ENCODE assay signal across 8 mouse cellular contexts in the genomic region with DNA sequence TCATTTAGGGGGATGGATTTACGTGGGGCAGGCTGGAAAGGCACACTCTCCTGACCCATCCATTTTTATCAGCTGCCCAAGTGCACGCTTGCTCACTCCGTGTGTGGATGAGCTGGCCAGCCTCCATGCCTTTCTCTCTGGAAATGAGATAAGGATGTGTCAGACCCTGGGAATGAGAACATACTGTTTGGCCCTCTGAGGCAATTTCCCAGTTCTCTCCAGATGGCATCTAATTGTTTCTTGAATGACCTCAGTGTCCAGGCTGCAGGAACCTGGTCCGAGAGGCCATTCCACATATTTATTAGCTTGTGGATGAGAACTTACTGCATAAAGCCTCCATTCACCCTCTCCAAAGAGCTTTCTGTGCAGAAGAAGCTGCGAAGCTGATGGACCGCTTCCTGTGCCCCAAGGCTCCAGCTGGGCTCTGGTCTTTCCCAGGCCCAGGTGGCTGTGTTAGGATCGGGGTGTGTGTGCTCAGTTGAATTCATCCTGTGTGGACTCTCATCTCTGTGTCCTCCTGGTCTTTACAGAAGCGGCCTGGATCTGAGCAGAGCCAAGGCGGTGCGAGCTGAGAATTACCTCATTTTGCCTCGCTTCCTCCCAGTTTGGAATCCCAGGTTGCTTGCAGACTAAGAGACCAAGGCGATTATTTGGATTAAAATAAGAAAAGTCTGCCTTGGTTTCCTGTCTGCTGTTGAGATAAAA.
DNase-seq lines count a peak whose midpoint lies in the region; ATAC-seq lines count a peak whose summit lies in the region.
"Had no signal": no experiment of that assay in that cellular context is flagged by ENCODE, and none has a peak within 500 bp of the region (broad histone marks: within the 10 kb centered on the region; RNA-seq: fewer than 3 reads in every experiment).

No protein-coding gene starts in this region.

- no peak for DNase-seq in midbrain, embryonic 11.5 days (ENCODE audit: low spot score, missing footprints)
- DNase-seq in cerebellum, adult 11 months = peak; percentile 59
- no peak for DNase-seq in limb, embryonic 10.5 days (ENCODE audit: low spot score)
- no peak for DNase-seq in B cell, adult 2 months
- DNase-seq: kidney, postnatal 36 days had no signal

- no peak for ATAC-seq in midbrain, embryonic 15.5 days (replicated peaks)
- no peak for ATAC-seq in midbrain, embryonic 11.5 days (ENCODE audit: low FRiP score)
- no peak for ATAC-seq in CD4-positive, CD25-positive, alpha-beta regulatory T cell, adult 4 months
- ATAC-seq in forebrain, embryonic 16.5 days = no peak

- WGBS in midbrain, embryonic 15.5 days = 68% methylated on average over 12 of the region's 12 CpGs
- WGBS in midbrain, embryonic 11.5 days = 83% methylated on average over 12 of the region's 12 CpGs
- WGBS in limb, embryonic 10.5 days = 72% methylated on average over 12 of the region's 12 CpGs
- 71% methylated on average over 12 of the region's 12 CpGs for WGBS in forebrain, embryonic 16.5 days

- H3K36me3 ChIP-seq in midbrain, embryonic 15.5 days (replicated peaks) = no peaks in the 10 kb centered on the region
- H3K36me3 ChIP-seq in midbrain, embryonic 11.5 days (ENCODE audit: control insufficient read depth, insufficient read depth, low read length) = no peaks in the 10 kb centered on the region
- H3K36me3 ChIP-seq in limb, embryonic 10.5 days = no peaks in the 10 kb centered on the region
- H3K36me3 ChIP-seq in forebrain, embryonic 16.5 days (ENCODE audit: control insufficient read depth, insufficient read depth) = no peaks in the 10 kb centered on the region

- no peak overlapping the region for H3K9ac ChIP-seq in midbrain, embryonic 15.5 days
- H3K9ac ChIP-seq in midbrain, embryonic 11.5 days (ENCODE audit: low read length) = no peak overlapping the region
- no peak overlapping the region for H3K9ac ChIP-seq in forebrain, embryonic 16.5 days (replicated peaks; ENCODE audit: low read depth, low read length)

- peaks cover 17% of the 10 kb centered on the region for H3K4me1 ChIP-seq in midbrain, embryonic 15.5 days
- peaks cover 18% of the 10 kb centered on the region for H3K4me1 ChIP-seq in midbrain, embryonic 11.5 days (ENCODE audit: control insufficient read depth, insufficient read depth, low read length)
- H3K4me1 ChIP-seq in limb, embryonic 10.5 days = peaks cover 43% of the 10 kb centered on the region
- peaks cover 11% of the 10 kb centered on the region for H3K4me1 ChIP-seq in forebrain, embryonic 16.5 days (replicated peaks; ENCODE audit: control insufficient read depth, insufficient read depth, low read length)

- H3K27me3 ChIP-seq in midbrain, embryonic 15.5 days (replicated peaks) = no peaks in the 10 kb centered on the region
- no peaks in the 10 kb centered on the region for H3K27me3 ChIP-seq in midbrain, embryonic 11.5 days (ENCODE audit: control insufficient read depth, insufficient read depth, low read length)
- no peaks in the 10 kb centered on the region for H3K27me3 ChIP-seq in limb, embryonic 10.5 days (ENCODE audit: low read depth, poor library complexity, severe bottlenecking)
- no peaks in the 10 kb centered on the region for H3K27me3 ChIP-seq in forebrain, embryonic 16.5 days (replicated peaks; ENCODE audit: control insufficient read depth, insufficient read depth, low read length)

- H3K4me3 ChIP-seq in midbrain, embryonic 15.5 days = no peak overlapping the region
- H3K4me3 ChIP-seq in midbrain, embryonic 11.5 days (ENCODE audit: low read depth, low read length) = no peak overlapping the region
- no peak overlapping the region for H3K4me3 ChIP-seq in limb, embryonic 10.5 days
- no peak overlapping the region for H3K4me3 ChIP-seq in forebrain, embryonic 16.5 days (replicated peaks; ENCODE audit: low read length)

- peak overlapping the region; percentile 28; the same call in 1 of the 2 replicates for H3K27ac ChIP-seq in midbrain, embryonic 15.5 days
- H3K27ac ChIP-seq in midbrain, embryonic 11.5 days (ENCODE audit: low read depth, low read length) = no peak overlapping the region
- peak overlapping the region; percentile 28; the same call in 1 of the 2 replicates for H3K27ac ChIP-seq in limb, embryonic 10.5 days
- H3K27ac ChIP-seq in forebrain, embryonic 16.5 days (ENCODE audit: low read length) = no peak overlapping the region

- H3K9me3 ChIP-seq in midbrain, embryonic 15.5 days = no peaks in the 10 kb centered on the region
- H3K9me3 ChIP-seq in midbrain, embryonic 11.5 days (ENCODE audit: control insufficient read depth, low read length) = no peaks in the 10 kb centered on the region
- no peaks in the 10 kb centered on the region for H3K9me3 ChIP-seq in limb, embryonic 10.5 days (replicated peaks)
- H3K9me3 ChIP-seq in forebrain, embryonic 16.5 days (ENCODE audit: control insufficient read depth, low read length) = no peaks in the 10 kb centered on the region

- no peak overlapping the region for H3K4me2 ChIP-seq in midbrain, embryonic 15.5 days
- no peak overlapping the region for H3K4me2 ChIP-seq in midbrain, embryonic 11.5 days
- H3K4me2 ChIP-seq in forebrain, embryonic 16.5 days (ENCODE audit: low read length) = no peak overlapping the region

Comparison
In these comparisons a context has a peak if more than half of its experiments do, and no peak if none do; other contexts are left out.
1. H3K27ac ChIP-seq: peak in midbrain, embryonic 15.5 days (single experiment) and limb, embryonic 10.5 days (single experiment); none in midbrain, embryonic 11.5 days (single experiment) and forebrain, embryonic 16.5 days (single experiment).